Mouse (Mus musculus): ENCODE results near the gene Pi4kb. TPM values are rescaled to one million over a fixed set of nuclear protein-coding genes. Genes with fewer than 3 reads are reported as not detected.

Gene Pi4kb
- polyA plus RNA-seq, 1 experiment = 68.9 TPM

GRCm38 (mm10) chr3:94953764-94954616 lies 20.5 kb upstream of the Pi4kb start, which contains the start of gene Rfx5:
TSS of gene Rfx5 (plus strand) at chr3:94954075.
- Histone ChIP-seq H3K27me3 (ENCODE audit: control insufficient read depth, insufficient read depth, low read length) (no peaks in the 10 kb centered on the region), H3K4me3 (replicated peaks; ENCODE audit: insufficient read depth, low read depth, low read length) (peak within 1 kb of the TSS; percentile 85), H3K4me1 (ENCODE audit: control insufficient read depth, insufficient read depth, low read length) (peaks cover 8% of the 10 kb centered on the region), H3K27ac (ENCODE audit: insufficient read depth, low read length) (peak within 1 kb of the TSS; percentile 78)
- under 1% methylated on average over 50 of the region's 50 CpGs for WGBS
- TF ChIP-seq CTCF (IDR thresholded peaks at IDR 0.05; ENCODE audit: borderline replicate concordance, insufficient read depth, low read depth, low read length) (no peak), POLR2A (IDR thresholded peaks at IDR 0.05; ENCODE audit: borderline replicate concordance, insufficient read depth, low read length) (peak; percentile 46; the same call in 1 of the 2 replicates)
- DNase-seq = peak; percentile 91 to 97

GRCm38 (mm10) chr3:94958295-94958694 lies 16.2 kb upstream of the Pi4kb start:
- 58% methylated on average over 8 of the region's 8 CpGs for WGBS
- H3K27me3 ChIP-seq (ENCODE audit: control insufficient read depth, insufficient read depth, low read length) = no peaks in the 10 kb centered on the region
- H3K4me1 ChIP-seq (ENCODE audit: control insufficient read depth, insufficient read depth, low read length) = peaks cover 8% of the 10 kb centered on the region
- no peak overlapping the region for H3K4me3 ChIP-seq (replicated peaks; ENCODE audit: insufficient read depth, low read depth, low read length)
- TF ChIP-seq CTCF (IDR thresholded peaks at IDR 0.05; ENCODE audit: borderline replicate concordance, insufficient read depth, low read depth, low read length) = no peak
- no peak for TF ChIP-seq POLR2A (IDR thresholded peaks at IDR 0.05; ENCODE audit: borderline replicate concordance, insufficient read depth, low read length)
- no peak for DNase-seq
- no peak overlapping the region for H3K27ac ChIP-seq (ENCODE audit: insufficient read depth, low read length)

DNA sequence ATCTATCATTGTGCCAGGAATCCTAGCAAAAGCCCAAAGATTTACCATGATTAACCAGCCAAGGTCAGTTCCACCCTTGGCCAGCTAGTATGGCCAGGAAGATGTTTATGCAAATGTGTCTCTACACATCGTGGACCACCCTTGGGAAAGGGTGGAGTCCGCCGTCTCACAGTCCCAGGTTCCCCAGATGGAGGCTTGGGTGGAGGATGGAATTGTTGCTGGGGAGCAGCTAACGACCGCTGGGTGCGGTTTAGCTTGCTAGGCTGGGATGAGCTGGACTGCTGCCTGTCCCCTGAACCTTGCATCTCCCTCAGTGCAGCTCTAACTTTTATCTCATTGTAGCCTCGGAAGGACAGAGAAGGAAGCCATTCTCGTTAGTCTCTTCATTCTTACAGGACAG lies 14.7 kb upstream of the Pi4kb start:
- TF ChIP-seq POLR2A (IDR thresholded peaks at IDR 0.05; ENCODE audit: borderline replicate concordance, insufficient read depth, low read length) = no peak
- no peak for TF ChIP-seq CTCF (IDR thresholded peaks at IDR 0.05; ENCODE audit: borderline replicate concordance, insufficient read depth, low read depth, low read length)
- Histone ChIP-seq H3K4me3 (replicated peaks; ENCODE audit: insufficient read depth, low read depth, low read length) (no peak overlapping the region), H3K27me3 (ENCODE audit: control insufficient read depth, insufficient read depth, low read length) (no peaks in the 10 kb centered on the region), H3K4me1 (ENCODE audit: control insufficient read depth, insufficient read depth, low read length) (peaks cover 7% of the 10 kb centered on the region), H3K27ac (ENCODE audit: insufficient read depth, low read length) (no peak overlapping the region; the same call in 1 of the 2 replicates)
- DNase-seq = no peak
- 27% methylated on average over 8 of the region's 8 CpGs for WGBS

GRCm38 (mm10) chr3:94960322-94960721 lies 14.2 kb upstream of the Pi4kb start:
- 46% methylated on average over 5 of the region's 5 CpGs for WGBS
- Histone ChIP-seq H3K27ac (ENCODE audit: insufficient read depth, low read length) (no peak overlapping the region; the same call in 1 of the 2 replicates), H3K4me1 (ENCODE audit: control insufficient read depth, insufficient read depth, low read length) (peaks cover 3% of the 10 kb centered on the region; the same call in 1 of the 2 replicates), H3K27me3 (ENCODE audit: control insufficient read depth, insufficient read depth, low read length) (no peaks in the 10 kb centered on the region), H3K4me3 (replicated peaks; ENCODE audit: insufficient read depth, low read depth, low read length) (no peak overlapping the region)
- DNase-seq = no peak
- TF ChIP-seq POLR2A (IDR thresholded peaks at IDR 0.05; ENCODE audit: borderline replicate concordance, insufficient read depth, low read length) (no peak), CTCF (IDR thresholded peaks at IDR 0.05; ENCODE audit: borderline replicate concordance, insufficient read depth, low read depth, low read length) (no peak)

- Histone ChIP-seq H3K27ac (ENCODE audit: insufficient read depth, low read length) (no peak overlapping the region), H3K4me1 (ENCODE audit: control insufficient read depth, insufficient read depth, low read length) (no peaks in the 10 kb centered on the region), H3K27me3 (ENCODE audit: control insufficient read depth, insufficient read depth, low read length) (no peaks in the 10 kb centered on the region), H3K4me3 (replicated peaks; ENCODE audit: insufficient read depth, low read depth, low read length) (no peak overlapping the region)
- DNase-seq = no peak
- no peak for TF ChIP-seq CTCF (IDR thresholded peaks at IDR 0.05; ENCODE audit: borderline replicate concordance, insufficient read depth, low read depth, low read length)
- TF ChIP-seq POLR2A (IDR thresholded peaks at IDR 0.05; ENCODE audit: borderline replicate concordance, insufficient read depth, low read length) = no peak
- WGBS = 85% methylated on average over 1 of the region's 1 CpGs
Observed at GRCm38 (mm10) chr3:94964989-94965388, 9.5 kb upstream of the Pi4kb start.

GRCm38 (mm10) chr3:94965878-94966277 lies 8.7 kb upstream of the Pi4kb start:
- WGBS = 77% methylated on average over 1 of the region's 1 CpGs
- Histone ChIP-seq H3K4me1 (ENCODE audit: control insufficient read depth, insufficient read depth, low read length) (no peaks in the 10 kb centered on the region), H3K4me3 (replicated peaks; ENCODE audit: insufficient read depth, low read depth, low read length) (no peak overlapping the region), H3K27me3 (ENCODE audit: control insufficient read depth, insufficient read depth, low read length) (no peaks in the 10 kb centered on the region), H3K27ac (ENCODE audit: insufficient read depth, low read length) (no peak overlapping the region)
- DNase-seq = no peak
- TF ChIP-seq CTCF (IDR thresholded peaks at IDR 0.05; ENCODE audit: borderline replicate concordance, insufficient read depth, low read depth, low read length) (no peak), POLR2A (IDR thresholded peaks at IDR 0.05; ENCODE audit: borderline replicate concordance, insufficient read depth, low read length) (no peak)

DNA sequence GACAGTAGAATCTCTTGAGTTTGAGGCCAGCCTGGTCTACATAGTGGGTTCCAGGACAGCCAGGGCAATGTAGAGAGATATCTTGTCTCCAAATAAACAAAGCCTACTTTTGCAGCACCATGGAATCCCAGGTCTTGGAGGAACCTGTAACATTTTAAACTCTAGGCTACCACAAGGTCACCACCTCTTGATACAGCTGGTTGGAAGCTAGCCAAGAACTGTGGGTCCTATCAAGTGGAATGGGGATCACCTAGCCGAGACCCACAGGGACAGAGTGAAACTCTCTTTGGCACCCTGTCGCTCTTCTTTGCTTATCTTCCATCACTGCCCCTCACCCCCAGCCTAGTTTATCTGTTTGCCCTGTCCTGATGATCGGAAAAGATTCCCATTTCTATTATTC lies 2.0 kb upstream of the Pi4kb start:
- no peak for DNase-seq
- H3K27me3 ChIP-seq (ENCODE audit: control insufficient read depth, insufficient read depth, low read length) = no peaks in the 10 kb centered on the region
- TF ChIP-seq POLR2A (IDR thresholded peaks at IDR 0.05; ENCODE audit: borderline replicate concordance, insufficient read depth, low read length) (no peak), CTCF (IDR thresholded peaks at IDR 0.05; ENCODE audit: borderline replicate concordance, insufficient read depth, low read depth, low read length) (no peak)
- no peaks in the 10 kb centered on the region; the same call in 1 of the 2 replicates for H3K4me1 ChIP-seq (ENCODE audit: control insufficient read depth, insufficient read depth, low read length)
- no peak overlapping the region for H3K27ac ChIP-seq (ENCODE audit: insufficient read depth, low read length)
- H3K4me3 ChIP-seq (replicated peaks; ENCODE audit: insufficient read depth, low read depth, low read length) = no peak overlapping the region
- whole genome bisulfite sequencing = 87% methylated on average over 3 of the region's 3 CpGs

DNA sequence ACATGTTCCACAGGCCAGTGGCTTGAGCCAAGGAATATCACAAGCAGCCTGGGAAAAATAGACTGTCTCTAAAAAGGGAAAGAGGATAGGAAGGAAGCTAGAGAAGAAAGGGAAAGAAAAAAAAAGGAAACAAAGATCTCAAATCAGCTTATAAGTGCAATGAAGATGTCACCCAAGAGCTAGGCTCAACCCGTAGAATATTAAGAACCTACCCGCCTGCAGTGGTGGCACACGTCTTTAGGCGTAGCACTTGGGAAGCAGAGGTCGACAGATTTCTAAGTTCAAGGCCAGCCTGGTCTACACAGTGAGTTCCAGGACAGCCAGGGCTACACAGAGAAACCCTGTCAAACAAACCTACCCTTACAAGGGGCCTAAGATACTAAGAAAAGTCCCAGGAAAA lies 911 bp upstream of the Pi4kb start:
- Histone ChIP-seq H3K27ac (ENCODE audit: insufficient read depth, low read length) (no peak overlapping the region), H3K27me3 (ENCODE audit: control insufficient read depth, insufficient read depth, low read length) (no peaks in the 10 kb centered on the region), H3K4me1 (ENCODE audit: control insufficient read depth, insufficient read depth, low read length) (no peaks in the 10 kb centered on the region; the same call in 1 of the 2 replicates), H3K4me3 (replicated peaks; ENCODE audit: insufficient read depth, low read depth, low read length) (no peak overlapping the region)
- no peak for TF ChIP-seq CTCF (IDR thresholded peaks at IDR 0.05; ENCODE audit: borderline replicate concordance, insufficient read depth, low read depth, low read length)
- no peak for TF ChIP-seq POLR2A (IDR thresholded peaks at IDR 0.05; ENCODE audit: borderline replicate concordance, insufficient read depth, low read length)
- no peak for DNase-seq
- WGBS = 85% methylated on average over 5 of the region's 5 CpGs
